Mouse (Mus musculus): ENCODE results near the gene Slc28a1.
"Not testable (repeated sequence)": the region's sequence is repeated elsewhere in the genome, so short reads cannot be mapped to it uniquely, and the experiment has no call there.

The Slc28a1 gene

GRCm38 (mm10) chr7:81164411-81164810, 49.8 kb downstream of the Slc28a1 start:
- DNase-seq (ENCODE audit: low read depth, low spot score), result no peak

DNA sequence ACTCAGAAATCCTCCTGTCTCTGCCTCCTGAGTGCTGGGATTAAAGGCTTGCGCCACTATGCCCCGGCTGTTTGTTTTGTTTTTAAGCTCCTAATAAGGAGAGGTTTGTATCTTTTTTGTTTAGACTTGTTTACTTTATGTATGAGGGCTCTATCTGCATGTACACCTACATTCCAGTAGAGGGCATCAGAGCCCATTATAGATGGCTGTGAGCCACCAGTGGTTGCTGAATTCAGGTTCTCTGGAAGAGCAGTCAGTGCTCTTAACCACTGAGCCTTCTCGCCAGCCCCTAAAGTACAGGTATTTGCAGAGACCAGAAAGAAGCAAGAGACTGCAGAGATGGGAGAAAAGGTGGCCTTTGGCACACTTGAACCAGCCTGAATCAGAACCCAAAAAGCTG, 52.5 kb downstream of the Slc28a1 start:
- DNase-seq (ENCODE audit: low read depth, low spot score), result peak; percentile 73

DNA sequence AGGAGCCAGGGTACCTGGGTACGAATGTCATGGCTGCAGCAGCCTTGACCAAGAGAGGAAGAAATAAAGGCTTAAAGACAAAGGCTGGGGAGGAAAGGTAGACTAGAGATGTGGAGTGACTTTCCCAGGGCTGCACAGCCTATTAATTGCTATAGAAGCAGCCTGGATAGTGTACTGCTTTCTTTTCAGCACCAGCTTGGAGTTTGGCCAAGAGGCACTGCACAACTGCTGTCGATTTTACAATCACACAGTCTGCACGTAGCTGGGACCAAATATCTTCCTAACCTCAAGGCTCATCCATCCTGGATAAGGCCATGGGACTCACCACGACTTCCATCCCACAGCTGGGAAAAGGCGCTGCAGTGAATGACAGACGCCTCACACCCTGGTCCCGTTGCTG, 54.8 kb downstream of the Slc28a1 start:
- DNase-seq (ENCODE audit: low read depth, low spot score), result no peak

DNA sequence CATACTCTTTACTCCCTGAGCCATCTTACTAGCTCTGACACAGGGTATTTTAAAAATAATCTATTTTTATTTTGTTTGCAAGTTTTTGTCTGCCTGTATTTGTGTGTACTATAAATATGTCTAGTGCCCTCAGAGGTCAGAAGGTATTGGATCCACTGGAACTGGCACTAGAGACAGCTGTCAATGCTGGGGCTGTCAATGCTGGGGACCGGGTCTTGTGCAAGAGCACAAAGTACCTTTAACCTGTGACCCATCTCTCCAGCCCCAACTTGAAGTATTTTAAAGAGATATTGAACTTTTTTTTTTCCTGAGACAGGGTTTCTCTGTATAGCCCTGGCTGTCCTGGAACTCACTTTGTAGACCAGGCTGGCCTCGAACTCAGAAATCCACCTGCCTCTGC, 59.3 kb downstream of the Slc28a1 start:
- DNase-seq (ENCODE audit: low read depth, low spot score), result no peak

DNA sequence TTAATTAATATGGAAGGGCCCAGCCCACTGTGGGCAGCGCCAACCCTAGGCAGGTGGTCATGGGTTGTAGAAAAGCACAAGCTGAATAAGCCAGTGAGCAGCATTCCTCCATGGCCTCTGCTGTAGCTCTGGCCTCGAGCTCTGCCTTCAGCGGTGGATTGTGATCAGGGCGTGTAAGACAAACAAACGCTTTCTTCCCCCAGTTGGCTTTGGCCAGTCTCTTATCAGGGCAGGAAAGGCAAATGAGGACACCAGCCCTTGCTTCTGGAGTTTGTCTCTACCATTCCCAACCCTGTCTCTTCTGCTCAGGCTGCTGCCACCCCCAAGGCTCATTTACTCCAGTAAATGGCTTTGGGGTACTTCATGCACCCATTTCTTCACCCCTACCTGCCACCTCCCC, 60.1 kb downstream of the Slc28a1 start:
- no peak for DNase-seq (ENCODE audit: low read depth, low spot score)

GRCm38 (mm10) chr7:81176187-81176769, 61.7 kb downstream of the Slc28a1 start:
- no peak for DNase-seq (ENCODE audit: low read depth, low spot score)

DNA sequence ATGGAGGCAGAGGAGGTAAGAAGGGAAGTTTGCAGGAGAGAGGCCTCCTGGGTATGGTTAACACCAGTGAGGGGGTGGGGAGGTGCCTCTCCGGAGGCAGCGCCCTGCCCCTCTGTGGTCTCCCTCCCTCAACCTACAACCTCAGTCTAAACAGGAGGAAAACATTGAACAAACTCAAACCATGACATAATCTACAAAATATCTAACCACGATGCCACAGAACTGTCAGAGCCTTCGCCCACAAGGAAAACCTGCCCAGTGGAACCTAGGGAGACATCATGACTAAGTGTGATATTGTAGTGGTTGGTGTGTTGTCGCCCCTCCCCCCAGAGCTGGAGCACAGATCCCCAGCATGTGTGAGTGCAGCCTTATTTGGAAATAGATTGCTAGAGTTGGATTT, 64.9 kb downstream of the Slc28a1 start:
- DNase-seq (ENCODE audit: low read depth, low spot score), result no peak

- no peak for DNase-seq (ENCODE audit: low read depth, low spot score)
Measured at GRCm38 (mm10) chr7:81182492-81183175, 68.0 kb downstream of the Slc28a1 start.

DNA sequence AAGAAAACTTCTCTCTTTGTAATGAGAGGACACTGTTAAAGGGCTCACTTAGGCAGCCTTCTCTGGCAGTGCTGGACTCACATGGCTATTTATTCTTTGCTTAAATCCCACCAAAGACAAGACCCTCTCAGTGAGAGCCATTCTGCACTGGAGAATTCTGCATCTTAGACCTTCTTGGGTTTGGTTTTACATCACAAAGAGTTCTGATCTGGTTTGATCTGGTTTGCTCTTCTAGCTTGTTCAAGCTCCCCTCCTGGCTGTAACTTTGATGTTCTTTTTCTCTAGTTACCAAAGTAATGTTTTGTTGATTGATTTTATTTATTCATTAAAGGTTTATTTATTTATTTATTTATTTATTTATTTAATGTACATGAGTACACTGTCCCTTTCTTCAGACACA, 68.6 kb downstream of the Slc28a1 start:
- DNase-seq (ENCODE audit: low read depth, low spot score), result peak; percentile 71

DNA sequence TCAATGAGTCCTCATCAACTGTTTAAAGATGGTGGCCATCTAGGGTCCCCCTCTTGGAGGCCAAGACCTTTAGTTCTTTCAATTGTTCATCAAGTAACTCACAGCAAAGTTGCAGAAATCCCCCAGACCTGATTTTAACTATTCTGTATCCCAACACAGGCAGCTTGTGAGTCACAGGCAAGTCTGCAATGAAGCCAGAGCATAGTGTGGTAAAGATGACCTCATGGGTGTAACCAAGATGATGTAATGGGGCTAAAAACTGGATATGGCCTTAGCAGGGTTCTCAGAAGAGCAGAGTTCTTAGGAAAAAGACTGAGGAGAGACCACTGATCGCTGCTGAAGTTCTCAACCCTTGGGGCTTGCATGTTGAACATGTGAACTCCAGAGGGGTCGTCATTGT, 69.5 kb downstream of the Slc28a1 start:
- DNase-seq (ENCODE audit: low read depth, low spot score), result no peak

- DNase-seq (ENCODE audit: low read depth, low spot score), result no peak
Measured at GRCm38 (mm10) chr7:81184651-81185050, 70.1 kb downstream of the Slc28a1 start.

- not testable (repeated sequence) for DNase-seq (ENCODE audit: low read depth, low spot score)
Measured at GRCm38 (mm10) chr7:81186036-81186435, 71.4 kb downstream of the Slc28a1 start.

- DNase-seq (ENCODE audit: low read depth, low spot score), result no peak
Measured at GRCm38 (mm10) chr7:81189180-81189579, 74.6 kb downstream of the Slc28a1 start.

GRCm38 (mm10) chr7:81195509-81195908, 80.9 kb downstream of the Slc28a1 start:
- no peak for DNase-seq (ENCODE audit: low read depth, low spot score)

GRCm38 (mm10) chr7:81196796-81197195, 82.2 kb downstream of the Slc28a1 start:
- DNase-seq (ENCODE audit: low read depth, low spot score), result no peak

DNA sequence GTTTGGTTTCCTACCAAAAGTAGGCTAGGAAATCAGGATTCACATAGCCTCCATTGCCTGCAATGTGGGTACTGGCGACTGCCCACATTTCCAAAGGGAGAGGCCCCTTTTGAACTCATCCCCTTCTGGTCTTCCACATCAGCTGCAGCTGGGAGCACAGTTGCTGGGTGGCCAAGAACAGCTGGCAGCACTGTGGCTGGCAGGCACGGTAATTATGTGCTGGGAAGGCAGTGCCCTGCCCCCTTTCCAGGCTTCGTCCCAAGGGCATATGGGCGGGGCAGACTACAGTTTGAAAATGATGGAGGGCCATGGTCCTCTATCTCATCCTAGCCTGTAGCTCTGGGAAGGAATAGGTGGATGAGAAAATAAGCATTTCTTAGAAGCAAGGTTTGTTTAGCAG, 83.9 kb downstream of the Slc28a1 start:
- DNase-seq (ENCODE audit: low read depth, low spot score), result no peak

GRCm38 (mm10) chr7:81199109-81199508, 84.5 kb downstream of the Slc28a1 start:
- DNase-seq (ENCODE audit: low read depth, low spot score), result no peak

DNA sequence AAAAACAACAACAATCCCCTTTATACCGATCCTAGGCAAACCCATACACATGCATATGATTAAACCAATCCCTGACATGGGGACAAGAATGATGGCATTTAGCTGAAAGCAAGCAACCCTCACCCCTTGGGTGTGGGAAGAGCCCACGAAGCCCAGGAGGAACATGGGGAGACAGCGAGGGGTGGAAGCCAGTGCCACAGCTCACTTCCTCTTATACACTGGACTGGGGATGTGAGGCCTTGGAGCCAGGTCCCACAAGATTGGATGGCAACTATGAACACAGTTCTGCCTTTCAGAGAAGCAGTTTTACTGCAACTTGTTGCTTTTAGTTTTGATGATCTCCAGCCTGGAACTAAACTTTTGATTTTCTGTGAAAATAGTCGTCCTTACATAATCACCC, 85.2 kb downstream of the Slc28a1 start:
- DNase-seq (ENCODE audit: low read depth, low spot score), result no peak

GRCm38 (mm10) chr7:81202389-81202788, 87.8 kb downstream of the Slc28a1 start:
- DNase-seq (ENCODE audit: low read depth, low spot score), result no peak

GRCm38 (mm10) chr7:81203576-81203975, 89.0 kb downstream of the Slc28a1 start:
- DNase-seq (ENCODE audit: low read depth, low spot score), result peak; percentile 81

DNA sequence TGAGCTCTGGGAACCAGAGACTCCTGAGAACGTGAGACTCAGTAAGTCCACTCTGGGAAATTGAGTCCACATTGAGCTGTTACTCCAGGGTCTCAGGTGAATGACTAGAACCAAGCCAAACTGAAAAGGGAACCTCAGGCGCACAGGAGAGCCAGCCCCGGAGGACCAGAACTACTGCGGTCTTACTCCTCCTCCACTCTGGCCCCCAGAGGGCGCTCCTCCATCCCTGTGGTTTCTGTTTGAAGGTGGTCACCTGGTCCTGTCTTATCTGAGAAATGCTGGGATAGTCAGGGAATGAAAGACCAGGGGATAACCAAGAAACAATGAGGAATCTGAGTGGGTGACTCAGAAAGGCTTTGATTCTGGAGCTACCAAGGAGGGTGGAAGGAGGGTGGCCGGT, 94.3 kb downstream of the Slc28a1 start:
- peak; percentile 80 for DNase-seq (ENCODE audit: low read depth, low spot score)

- peak; percentile 49 for DNase-seq (ENCODE audit: low read depth, low spot score)
Measured at GRCm38 (mm10) chr7:81209979-81210685, 95.5 kb downstream of the Slc28a1 start.

- peak; percentile 97 for DNase-seq (ENCODE audit: low read depth, low spot score)
Measured at GRCm38 (mm10) chr7:81211760-81212159, 97.2 kb downstream of the Slc28a1 start.

All from ES-CJ7 (cell line).